Mouse (Mus musculus) WW6 (cell line): ENCODE results near the gene Fndc10.
"Not testable (repeated sequence)": the region's sequence is repeated elsewhere in the genome, so short reads cannot be mapped to it uniquely, and the experiment has no call there.

ENCODE experiments used
- DNase-seq: peaks from one replicate; pipeline ENCODE4 v3.0.0-alpha.2; 2013; ENCODE audit warnings: low read depth, low spot score

Gene Fndc10

GRCm38 (mm10) chr4:155734951-155735702, 41.0 kb downstream of the Fndc10 start:
- DNase-seq = no peak

GRCm38 (mm10) chr4:155735788-155736187, 41.6 kb downstream of the Fndc10 start:
- no peak for DNase-seq

GRCm38 (mm10) chr4:155736421-155736820, 42.3 kb downstream of the Fndc10 start:
- DNase-seq = no peak

- no peak for DNase-seq
These were observed 44.1 kb downstream of the Fndc10 start for GRCm38 (mm10) chr4:155738262-155738661.

GRCm38 (mm10) chr4:155739152-155739551, 45.0 kb downstream of the Fndc10 start:
- DNase-seq = no peak

GRCm38 (mm10) chr4:155739741-155740636, 45.8 kb downstream of the Fndc10 start:
- no peak for DNase-seq

- DNase-seq = not testable (repeated sequence)
These were observed 46.5 kb downstream of the Fndc10 start for GRCm38 (mm10) chr4:155740681-155741080.

- DNase-seq = no peak
These were observed 48.5 kb downstream of the Fndc10 start for GRCm38 (mm10) chr4:155742684-155743083.

GRCm38 (mm10) chr4:155744474-155744873, 50.3 kb downstream of the Fndc10 start:
- no peak for DNase-seq

- DNase-seq = no peak
These were observed 51.0 kb downstream of the Fndc10 start for GRCm38 (mm10) chr4:155745136-155745535.
